Mouse (Mus musculus) forebrain, postnatal 0 days (tissue): ENCODE results near the gene Mgmt. TPM values are rescaled to one million over a fixed set of nuclear protein-coding genes. Genes with fewer than 3 reads are reported as not detected.

Source experiments
- ATAC-seq: fragments of 200-750 bp; cut with Nextera tagmentation; 2 replicates; pipeline ENCODE4 v1.8.0; 2017; ENCODE audit warnings: mild to moderate bottlenecking, moderate library complexity
- DNase-seq: peaks from one replicate; pipeline ENCODE4 v3.0.0-alpha.2; 2015
- H3K27ac ChIP-seq: fragments of 300-500 bp; sonication (generic); 2 replicates; pipeline ENCODE4 v1.5.1; 2014; ENCODE audit warnings: low read depth, mild to moderate bottlenecking, antibody characterized with exemption, low read length, moderate library complexity, mixed read lengths
- H3K27me3 ChIP-seq: fragments of 300-500 bp; sonication (generic); 2 replicates; pipeline ENCODE4 v1.6.1; 2014; ENCODE audit warnings: mild to moderate bottlenecking, low read length, mixed read lengths; ENCODE audit not compliant: insufficient read depth
- H3K36me3 ChIP-seq: fragments of 300-500 bp; sonication (generic); 2 replicates; pipeline ENCODE4 v1.6.1; 2014; ENCODE audit warnings: mild to moderate bottlenecking, moderate library complexity; ENCODE audit not compliant: insufficient read depth
- H3K4me1 ChIP-seq: fragments of 300-500 bp; sonication (generic); 2 replicates; pipeline ENCODE4 v1.6.1; 2014; ENCODE audit warnings: antibody characterized with exemption; ENCODE audit not compliant: insufficient read depth
- H3K4me2 ChIP-seq: fragments of 300-500 bp; sonication (generic); 2 replicates; pipeline ENCODE4 v1.6.1; 2014; ENCODE audit warnings: low read depth, mild to moderate bottlenecking, moderate library complexity
- H3K4me3 ChIP-seq: fragments of 300-500 bp; sonication (generic); 2 replicates; pipeline ENCODE4 v1.5.1; 2014; ENCODE audit warnings: low read depth, low read length, mixed read lengths
- H3K9ac ChIP-seq: fragments of 300-500 bp; sonication (generic); 2 replicates; pipeline ENCODE4 v1.6.1; 2014; ENCODE audit warnings: mild to moderate bottlenecking
- H3K9me3 ChIP-seq: fragments of 300-500 bp; sonication (generic); 2 replicates; pipeline ENCODE4 v1.6.1; 2016; ENCODE audit warnings: low read length
- CTCF ChIP-seq: sonication (generic); IDR thresholded peaks from 2 replicates; pipeline ENCODE4 v1.5.1; 2016; ENCODE audit warnings: antibody characterized with exemption, control low read depth, low read depth
- WGBS: fragments of 180-500 bp; shearing (Covaris S2); extraction: QIAGEN DNeasy Blood & Tissue Kit; methylation state at CpG from one replicate; pipeline ENCODE4 v1.1.7; 2014; 5-methylcytosine and 5-hydroxymethylcytosine counted together
- polyA plus RNA-seq: library from polyadenylated mRNA; unstranded; fragments of >200 nt; fragmentation: Nextera tagmentation; extraction: Ambion mirVana; gene quantifications from 2 replicates; pipeline ENCODE4 v1.2.1, GENCODE M21; 2015
- total RNA-seq: library from RNA; depleted of rRNA; stranded (reverse); fragments of >200 nt; gene quantifications from 2 replicates; pipeline ENCODE4 v1.2.3, GENCODE M21; 2014

The Mgmt gene
- total and polyA plus RNA-seq, 2 experiments from 2014 or later, result 0.29 to 1.2 TPM

DNA sequence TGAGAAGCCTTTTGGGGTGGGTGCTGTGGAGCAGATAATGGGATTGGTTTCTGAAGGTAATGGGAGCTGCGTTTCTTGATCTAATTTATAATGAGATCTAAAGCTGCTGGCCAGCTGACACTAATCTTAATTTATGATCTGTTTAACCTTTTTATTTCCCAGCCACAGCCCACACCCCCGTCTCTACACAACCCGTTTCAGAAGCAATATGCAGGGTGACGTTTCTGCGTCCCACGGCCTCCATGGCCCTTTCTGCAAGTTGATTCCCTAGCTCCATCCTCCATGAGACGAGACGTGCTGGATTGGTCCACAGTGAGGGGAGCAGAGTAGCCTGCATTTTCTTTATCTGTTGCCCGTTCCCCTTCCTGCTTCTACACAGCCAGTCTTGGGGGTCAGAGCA is 31.8 kb downstream of the Mgmt start:
- 60% methylated on average over 9 of the region's 9 CpGs for WGBS
- no peak for ATAC-seq

DNA sequence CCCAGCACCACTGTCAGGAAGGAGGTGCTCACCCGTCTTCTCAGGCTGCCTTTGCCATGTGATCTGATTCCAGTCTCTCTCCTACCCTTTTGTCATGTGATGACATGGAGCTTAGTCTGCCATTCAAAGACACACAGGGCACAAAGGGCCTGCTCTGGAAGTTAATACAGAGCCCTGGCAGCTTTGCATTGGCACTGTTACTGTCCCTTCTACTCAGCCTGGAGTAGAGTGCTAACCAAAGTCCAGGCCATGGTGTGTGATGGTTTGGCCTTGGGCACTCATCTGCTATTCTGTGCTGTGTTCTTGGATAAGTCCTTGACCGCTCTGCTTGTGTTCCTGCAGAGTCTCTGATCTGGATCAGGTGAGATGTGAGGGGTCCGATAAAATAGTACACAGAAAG is 36.0 kb downstream of the Mgmt start:
- no peaks in the 10 kb centered on the region for H3K36me3 ChIP-seq
- no peaks in the 10 kb centered on the region for H3K9me3 ChIP-seq
- DNase-seq (no peak), ATAC-seq (no peak)
- 79% methylated on average over 3 of the region's 3 CpGs for WGBS
- no peak overlapping the region for H3K4me3 ChIP-seq
- H3K9ac ChIP-seq, result no peak overlapping the region
- no peak overlapping the region for H3K4me2 ChIP-seq
- H3K27me3 ChIP-seq, result no peaks in the 10 kb centered on the region
- TF ChIP-seq CTCF, result no peak
- no peak overlapping the region for H3K27ac ChIP-seq
- H3K4me1 ChIP-seq, result no peaks in the 10 kb centered on the region

More for the DNA sequence above, 31.8 kb downstream of the Mgmt start:
- H3K9ac ChIP-seq, result no peak overlapping the region
- no peak for DNase-seq
- no peaks in the 10 kb centered on the region for H3K4me1 ChIP-seq
- TF ChIP-seq CTCF, result no peak
- no peak overlapping the region for H3K4me3 ChIP-seq
- H3K27ac ChIP-seq, result no peak overlapping the region
- H3K4me2 ChIP-seq, result no peak overlapping the region
- H3K27me3 ChIP-seq, result no peaks in the 10 kb centered on the region
- H3K9me3 ChIP-seq, result no peaks in the 10 kb centered on the region
- no peaks in the 10 kb centered on the region for H3K36me3 ChIP-seq

DNA sequence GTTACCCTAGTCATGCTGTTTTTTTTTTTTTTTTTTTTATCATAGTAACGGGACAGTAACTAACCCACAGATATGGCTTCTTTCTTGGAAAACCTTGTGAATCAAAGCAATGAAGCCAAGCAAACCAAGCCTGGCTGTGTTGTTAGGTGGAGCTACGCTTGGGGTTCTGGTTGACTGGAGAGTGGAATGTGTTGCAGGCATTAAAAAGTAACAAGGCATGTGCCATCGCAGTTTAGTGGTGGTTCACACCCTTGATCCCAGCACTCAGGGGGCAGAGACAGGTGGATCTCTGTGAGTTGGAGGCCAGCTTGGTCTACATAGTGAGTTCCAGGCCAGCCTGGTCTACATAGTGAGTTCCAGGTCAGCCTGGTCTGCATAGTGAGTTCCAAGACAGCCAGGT is 39.0 kb downstream of the Mgmt start:
- no peaks in the 10 kb centered on the region for H3K27me3 ChIP-seq
- no peak for TF ChIP-seq CTCF
- H3K36me3 ChIP-seq, result no peaks in the 10 kb centered on the region
- H3K4me3 ChIP-seq, result no peak overlapping the region
- ATAC-seq, result no peak
- no peak overlapping the region for H3K4me2 ChIP-seq
- H3K9ac ChIP-seq, result no peak overlapping the region
- 94% methylated on average over 3 of the region's 3 CpGs for WGBS
- no peak for DNase-seq
- no peak overlapping the region for H3K27ac ChIP-seq
- H3K9me3 ChIP-seq, result no peaks in the 10 kb centered on the region
- H3K4me1 ChIP-seq, result no peaks in the 10 kb centered on the region

DNA sequence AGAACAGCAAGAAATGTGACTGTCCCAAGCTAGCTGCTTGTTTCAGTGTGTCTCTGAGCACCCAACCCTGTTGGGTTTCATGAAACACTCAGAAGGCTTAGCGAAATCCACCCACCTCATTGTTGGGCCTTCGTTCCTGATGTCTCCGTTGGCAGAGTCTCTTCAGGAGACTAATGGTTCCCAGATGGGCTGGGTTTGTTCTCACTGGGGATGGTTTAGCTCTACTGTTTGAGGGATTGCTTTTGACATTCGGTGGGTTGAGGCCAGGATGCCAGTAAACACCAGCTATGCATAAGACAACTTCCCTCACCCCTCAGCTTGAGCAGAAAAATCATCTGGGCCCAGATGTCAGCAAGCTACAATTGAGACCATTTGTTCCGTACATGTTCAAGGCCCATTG is 39.9 kb downstream of the Mgmt start:
- TF ChIP-seq CTCF, result no peak
- H3K27ac ChIP-seq, result no peak overlapping the region
- H3K4me3 ChIP-seq, result no peak overlapping the region
- no peaks in the 10 kb centered on the region for H3K9me3 ChIP-seq
- no peak for DNase-seq
- ATAC-seq, result no peak
- 92% methylated on average over 5 of the region's 5 CpGs for WGBS
- H3K36me3 ChIP-seq, result no peaks in the 10 kb centered on the region
- no peak overlapping the region for H3K4me2 ChIP-seq
- H3K4me1 ChIP-seq, result no peaks in the 10 kb centered on the region
- no peak overlapping the region for H3K9ac ChIP-seq
- H3K27me3 ChIP-seq, result no peaks in the 10 kb centered on the region

DNA sequence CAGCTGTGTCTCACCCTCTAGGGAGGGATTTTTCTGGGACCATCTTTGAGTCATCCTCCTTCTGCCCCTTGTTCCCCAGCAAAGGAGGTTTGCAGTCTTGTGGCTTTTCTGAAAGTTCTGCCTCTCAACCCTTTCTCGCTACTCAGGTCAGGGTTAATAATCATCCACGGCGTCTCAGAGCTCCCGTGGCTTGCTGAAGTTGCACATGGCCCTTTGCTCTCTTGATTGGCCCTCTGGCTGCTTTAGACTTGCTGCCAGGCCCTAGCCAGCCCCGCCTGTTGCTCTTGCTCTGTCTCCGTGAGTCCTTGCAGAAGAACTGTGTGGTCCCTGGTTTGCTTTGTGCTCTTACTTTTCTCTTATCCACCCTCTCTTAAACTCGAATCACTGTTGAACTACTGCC is 40.4 kb downstream of the Mgmt start:
- no peak for TF ChIP-seq CTCF
- Histone ChIP-seq H3K4me3 (no peak overlapping the region), H3K36me3 (no peaks in the 10 kb centered on the region), H3K27me3 (no peaks in the 10 kb centered on the region), H3K4me1 (no peaks in the 10 kb centered on the region), H3K9me3 (no peaks in the 10 kb centered on the region), H3K4me2 (no peak overlapping the region), H3K27ac (no peak overlapping the region), H3K9ac (no peak overlapping the region)
- WGBS, result 89% methylated on average over 7 of the region's 7 CpGs
- DNase-seq (no peak), ATAC-seq (no peak)

DNA sequence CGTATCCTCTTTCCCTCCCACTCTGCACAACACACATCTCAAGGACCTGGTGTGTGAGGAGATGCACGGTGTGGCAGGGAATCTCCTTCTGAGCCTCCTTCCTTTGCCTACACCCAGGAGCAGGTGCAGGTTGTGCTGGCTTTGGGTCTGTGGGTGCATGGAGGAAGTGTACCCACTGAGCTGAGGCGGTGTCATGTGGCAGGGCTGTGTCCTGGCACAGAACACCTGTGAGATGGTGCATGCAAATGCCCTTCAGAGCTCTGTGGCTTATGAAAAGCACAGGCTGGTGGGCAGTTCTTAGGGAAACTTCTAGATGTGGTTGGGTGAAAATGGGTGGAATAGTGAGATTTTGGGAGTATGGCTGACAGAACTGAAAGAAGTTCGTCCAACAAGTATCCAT is 44.0 kb downstream of the Mgmt start:
- H3K27ac ChIP-seq, result no peak overlapping the region
- H3K9me3 ChIP-seq, result no peaks in the 10 kb centered on the region
- H3K36me3 ChIP-seq, result no peaks in the 10 kb centered on the region
- DNase-seq (no peak), ATAC-seq (no peak)
- H3K4me1 ChIP-seq, result no peaks in the 10 kb centered on the region
- WGBS, result 84% methylated on average over 4 of the region's 4 CpGs
- no peak overlapping the region for H3K4me2 ChIP-seq
- H3K4me3 ChIP-seq, result no peak overlapping the region
- no peak for TF ChIP-seq CTCF
- H3K9ac ChIP-seq, result no peak overlapping the region
- no peaks in the 10 kb centered on the region for H3K27me3 ChIP-seq

DNA sequence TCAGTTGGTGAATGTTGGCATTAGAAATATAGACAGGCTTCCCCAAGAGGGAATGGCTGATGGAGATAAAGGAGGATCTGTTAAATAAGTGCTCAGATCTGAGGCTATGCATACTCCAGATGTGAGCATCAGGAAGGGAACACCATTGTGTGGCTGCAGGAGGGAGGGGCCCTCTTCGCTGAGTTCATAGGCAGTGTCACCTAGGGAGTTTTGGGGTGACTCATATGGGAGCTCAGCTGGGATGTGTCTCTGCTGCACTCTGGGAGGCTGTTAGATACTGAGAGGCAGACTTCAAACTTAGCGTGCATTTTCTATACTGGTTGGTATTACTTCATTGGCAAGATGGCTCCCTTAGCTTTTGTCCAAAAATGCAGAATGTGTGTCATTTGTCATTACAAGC is 48.0 kb downstream of the Mgmt start:
- H3K27me3 ChIP-seq, result no peaks in the 10 kb centered on the region
- H3K4me3 ChIP-seq, result no peak overlapping the region
- H3K36me3 ChIP-seq, result no peaks in the 10 kb centered on the region
- 92% methylated on average over 2 of the region's 2 CpGs for WGBS
- DNase-seq (no peak), ATAC-seq (no peak)
- TF ChIP-seq CTCF, result no peak
- no peaks in the 10 kb centered on the region for H3K9me3 ChIP-seq
- no peak overlapping the region for H3K9ac ChIP-seq
- no peak overlapping the region for H3K4me2 ChIP-seq
- H3K4me1 ChIP-seq, result no peaks in the 10 kb centered on the region
- no peak overlapping the region for H3K27ac ChIP-seq

DNA sequence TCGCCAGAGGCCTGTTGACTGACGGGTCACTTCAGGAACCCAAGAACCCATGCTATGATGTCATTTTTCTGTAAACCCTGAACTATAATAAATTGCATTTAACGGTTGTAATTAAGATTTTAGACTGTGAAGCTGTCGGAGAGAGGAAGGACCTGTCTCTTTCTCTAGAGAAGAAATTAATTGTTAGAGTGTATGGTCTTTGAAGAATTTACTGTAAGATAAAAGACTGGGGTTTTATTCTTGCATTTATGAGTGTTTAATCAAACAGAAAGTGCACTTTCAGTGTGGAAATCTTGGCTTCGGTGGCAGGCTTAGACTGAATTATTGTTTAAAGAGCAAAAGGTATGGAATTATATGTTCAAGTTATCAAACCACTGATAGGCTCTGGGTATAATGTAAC is 49.5 kb downstream of the Mgmt start:
- H3K9me3 ChIP-seq, result no peaks in the 10 kb centered on the region
- no peak overlapping the region for H3K9ac ChIP-seq
- no peak overlapping the region for H3K27ac ChIP-seq
- ATAC-seq (no peak), DNase-seq (no peak)
- H3K4me3 ChIP-seq, result no peak overlapping the region
- no peak overlapping the region for H3K4me2 ChIP-seq
- no peaks in the 10 kb centered on the region for H3K27me3 ChIP-seq
- H3K4me1 ChIP-seq, result no peaks in the 10 kb centered on the region
- 47% methylated on average over 5 of the region's 5 CpGs for WGBS
- TF ChIP-seq CTCF, result no peak
- H3K36me3 ChIP-seq, result no peaks in the 10 kb centered on the region
